Mouse (Mus musculus): ENCODE results near the gene Pcx. TPM values are rescaled to one million over a fixed set of nuclear protein-coding genes. Genes with fewer than 3 reads are reported as not detected.

Pcx gene
- 0.95 and 4.0 TPM in 2 replicates for total RNA-seq (2014; fragmentation: Nextera tagmentation)
- 0.82 and 6.1 TPM in 2 replicates for total RNA-seq (2017)

- peak; percentile 94 for ATAC-seq (replicated peaks; ENCODE audit: poor library complexity, severe bottlenecking)
Measured at GRCm38 (mm10) chr19:4509986-4510963, at the start of gene Pcx. Pcx (plus strand) TSS chr19:4510472.

GRCm38 (mm10) chr19:4461981-4462380 lies 48.3 kb upstream of the Pcx start:
- peak; percentile 87 for ATAC-seq (replicated peaks; ENCODE audit: poor library complexity, severe bottlenecking)

- no peak for ATAC-seq (replicated peaks; ENCODE audit: poor library complexity, severe bottlenecking)
Measured at GRCm38 (mm10) chr19:4464666-4465065, 45.6 kb upstream of the Pcx start.

- peak; percentile 35; the same call in 1 of the 2 replicates for ATAC-seq (replicated peaks; ENCODE audit: poor library complexity, severe bottlenecking)
Measured at GRCm38 (mm10) chr19:4468363-4468762, 41.9 kb upstream of the Pcx start.

- no peak for ATAC-seq (replicated peaks; ENCODE audit: poor library complexity, severe bottlenecking)
Measured at GRCm38 (mm10) chr19:4473549-4473948, 36.7 kb upstream of the Pcx start.

- ATAC-seq (replicated peaks; ENCODE audit: poor library complexity, severe bottlenecking), result no peak
Measured at GRCm38 (mm10) chr19:4474739-4475138, 35.5 kb upstream of the Pcx start.

- no peak; the same call in 1 of the 2 replicates for ATAC-seq (replicated peaks; ENCODE audit: poor library complexity, severe bottlenecking)
Measured at GRCm38 (mm10) chr19:4475224-4475925, 34.9 kb upstream of the Pcx start.

GRCm38 (mm10) chr19:4476601-4477257 lies 33.5 kb upstream of the Pcx start:
- ATAC-seq (replicated peaks; ENCODE audit: poor library complexity, severe bottlenecking), result peak; percentile 45

- ATAC-seq (replicated peaks; ENCODE audit: poor library complexity, severe bottlenecking), result no peak
Measured at GRCm38 (mm10) chr19:4477345-4478189, 32.7 kb upstream of the Pcx start, which contains the start of gene Syt12. Syt12 (minus strand) TSS chr19:4477447.

- peak; percentile 40 for ATAC-seq (replicated peaks; ENCODE audit: poor library complexity, severe bottlenecking)
Measured at GRCm38 (mm10) chr19:4478190-4478516, 32.1 kb upstream of the Pcx start.

GRCm38 (mm10) chr19:4480041-4480440 lies 30.2 kb upstream of the Pcx start:
- ATAC-seq (replicated peaks; ENCODE audit: poor library complexity, severe bottlenecking), result no peak

- ATAC-seq (replicated peaks; ENCODE audit: poor library complexity, severe bottlenecking), result no peak
Measured at GRCm38 (mm10) chr19:4481326-4481725, 28.9 kb upstream of the Pcx start.

GRCm38 (mm10) chr19:4482111-4482859 lies 28.0 kb upstream of the Pcx start:
- ATAC-seq (replicated peaks; ENCODE audit: poor library complexity, severe bottlenecking), result no peak

- no peak for ATAC-seq (replicated peaks; ENCODE audit: poor library complexity, severe bottlenecking)
Measured at GRCm38 (mm10) chr19:4485006-4485405, 25.3 kb upstream of the Pcx start.

- ATAC-seq (replicated peaks; ENCODE audit: poor library complexity, severe bottlenecking), result no peak
Measured at GRCm38 (mm10) chr19:4487877-4488276, 22.4 kb upstream of the Pcx start.

- ATAC-seq (replicated peaks; ENCODE audit: poor library complexity, severe bottlenecking), result no peak
Measured at GRCm38 (mm10) chr19:4491080-4491695, 19.1 kb upstream of the Pcx start.

- ATAC-seq (replicated peaks; ENCODE audit: poor library complexity, severe bottlenecking), result no peak
Measured at GRCm38 (mm10) chr19:4492526-4493296, 17.6 kb upstream of the Pcx start.

GRCm38 (mm10) chr19:4494707-4495106 lies 15.6 kb upstream of the Pcx start:
- no peak for ATAC-seq (replicated peaks; ENCODE audit: poor library complexity, severe bottlenecking)
